Mouse (Mus musculus) limb, embryonic 15.5 days (tissue): ENCODE data around the gene Myh14. TPM values are rescaled to one million over a fixed set of nuclear protein-coding genes. Genes with fewer than 3 reads are reported as not detected.
"Not testable (repeated sequence)": the region's sequence is repeated elsewhere in the genome, so short reads cannot be mapped to it uniquely, and the experiment has no call there.

Experiments
- ATAC-seq: fragments of 200-750 bp; cut with Nextera tagmentation; 2 replicates; pipeline ENCODE4 v1.8.0; 2017; ENCODE audit warnings: low read depth, moderate TSS enrichment; ENCODE audit not compliant: insufficient number of reproducible peaks, low FRiP score, low TSS enrichment
- H3K27ac ChIP-seq: fragments of 300-500 bp; sonication (generic); 2 replicates; pipeline ENCODE4 v1.5.1; 2015; ENCODE audit warnings: moderate library complexity, mild to moderate bottlenecking, inconsistent platforms
- H3K27me3 ChIP-seq: fragments of 300-500 bp; sonication (generic); 2 replicates; pipeline ENCODE4 v1.6.1; 2015; ENCODE audit warnings: inconsistent platforms
- H3K36me3 ChIP-seq: fragments of 300-500 bp; sonication (generic); 2 replicates; pipeline ENCODE4 v1.6.1; 2015; ENCODE audit warnings: inconsistent platforms
- H3K4me1 ChIP-seq: fragments of 300-500 bp; sonication (generic); 2 replicates; pipeline ENCODE4 v1.6.1; 2015; ENCODE audit warnings: inconsistent platforms
- H3K4me2 ChIP-seq: fragments of 300-500 bp; sonication (generic); 2 replicates; pipeline ENCODE4 v1.6.1; 2015; ENCODE audit warnings: mild to moderate bottlenecking, inconsistent platforms
- H3K4me3 ChIP-seq: fragments of 300-500 bp; sonication (generic); 2 replicates; pipeline ENCODE4 v1.5.1; 2015; ENCODE audit warnings: mild to moderate bottlenecking, inconsistent platforms
- H3K9ac ChIP-seq: fragments of 300-500 bp; sonication (generic); 2 replicates; pipeline ENCODE4 v1.6.1; 2015; ENCODE audit warnings: inconsistent platforms
- H3K9me3 ChIP-seq: fragments of 300-500 bp; sonication (generic); 2 replicates; pipeline ENCODE4 v1.6.1; 2016; ENCODE audit warnings: inconsistent platforms
- WGBS: fragments of 180-500 bp; shearing (Covaris S2); methylation state at CpG from one replicate; pipeline ENCODE4 v1.1.7; 2015; 5-methylcytosine and 5-hydroxymethylcytosine counted together
- polyA plus RNA-seq: library from polyadenylated mRNA; unstranded; fragments of >200 nt; fragmentation: Nextera tagmentation; extraction: Ambion mirVana; gene quantifications from 2 replicates; pipeline ENCODE4 v1.2.1, GENCODE M21; 2015

The Myh14 gene
- polyA plus RNA-seq, result 5.4 and 6.4 TPM in 2 replicates

- H3K27ac ChIP-seq, result no peak within 1 kb of the TSS
- peaks cover 30% of the 10 kb centered on the region for H3K27me3 ChIP-seq
- peak within 1 kb of the TSS; percentile 20 for H3K4me3 ChIP-seq
- H3K4me2 ChIP-seq, result peak within 1 kb of the TSS; percentile 37
- ATAC-seq, result peak; percentile 87
- H3K36me3 ChIP-seq, result no peaks in the 10 kb centered on the region
- WGBS, result 2% methylated on average over 23 of the region's 23 CpGs
- H3K4me1 ChIP-seq, result peaks cover 6% of the 10 kb centered on the region
- no peaks in the 10 kb centered on the region for H3K9me3 ChIP-seq
- no peak within 1 kb of the TSS for H3K9ac ChIP-seq
Measured at GRCm38 (mm10) chr7:44670803-44671202, at the start of gene Myh14. TSS of gene Myh14 (minus strand) at chr7:44670843.

DNA sequence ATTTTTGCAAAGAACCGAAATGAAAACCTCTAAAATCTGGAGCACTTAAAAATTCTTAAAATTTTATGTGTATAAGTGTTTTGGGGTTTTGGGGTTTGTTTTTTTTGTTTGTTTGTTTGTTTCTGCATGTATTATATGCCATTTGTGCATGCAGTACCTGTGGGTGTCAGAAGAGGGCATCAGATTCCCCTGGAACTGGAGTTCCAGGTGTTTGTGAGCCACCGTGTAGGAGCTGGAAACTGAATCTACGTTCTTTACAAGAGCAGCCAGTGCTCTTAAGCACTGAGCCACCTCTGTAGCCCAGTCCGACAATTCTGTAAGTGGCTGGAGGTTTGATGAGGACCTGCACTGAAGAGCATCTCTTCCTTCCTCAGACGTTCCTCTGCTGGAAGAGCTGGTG is 39.2 kb upstream of the Myh14 start:
- Histone ChIP-seq H3K27me3 (no peaks in the 10 kb centered on the region), H3K4me3 (no peak overlapping the region), H3K4me1 (no peaks in the 10 kb centered on the region), H3K4me2 (no peak overlapping the region), H3K9me3 (no peaks in the 10 kb centered on the region), H3K27ac (no peak overlapping the region), H3K36me3 (no peaks in the 10 kb centered on the region), H3K9ac (no peak overlapping the region)
- no peak for ATAC-seq
- 84% methylated on average over 5 of the region's 5 CpGs for WGBS

DNA sequence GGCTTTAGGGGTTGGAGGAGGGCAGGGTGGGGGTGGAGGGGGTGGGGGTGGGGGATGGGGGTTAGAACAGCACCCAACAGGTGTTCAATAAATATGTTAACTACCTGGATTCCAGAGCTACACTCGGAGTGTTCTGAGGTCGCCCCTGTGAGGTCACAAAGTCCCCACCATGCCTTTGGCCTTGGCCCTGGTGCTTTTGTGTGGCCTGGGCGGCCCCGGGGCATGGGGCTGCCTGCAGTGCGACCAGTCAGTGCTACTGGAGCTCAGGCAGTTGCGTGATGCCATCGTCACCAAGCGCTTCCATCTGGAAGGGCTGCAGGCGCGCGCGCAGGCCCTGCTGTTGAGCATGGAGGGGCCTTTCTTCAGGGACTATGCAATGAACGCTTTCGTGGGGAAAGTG is 37.9 kb upstream of the Myh14 start, which contains the start of gene Izumo2:
Izumo2 (plus strand) TSS at position 169 of the 400 bp plus-strand sequence.
- no peak within 1 kb of the TSS for H3K4me3 ChIP-seq
- no peak within 1 kb of the TSS for H3K27ac ChIP-seq
- H3K4me2 ChIP-seq, result no peak within 1 kb of the TSS
- no peaks in the 10 kb centered on the region for H3K36me3 ChIP-seq
- ATAC-seq, result no peak
- H3K9me3 ChIP-seq, result no peaks in the 10 kb centered on the region
- no peak within 1 kb of the TSS for H3K9ac ChIP-seq
- no peaks in the 10 kb centered on the region for H3K27me3 ChIP-seq
- H3K4me1 ChIP-seq, result no peaks in the 10 kb centered on the region
- WGBS, result 67% methylated on average over 14 of the region's 14 CpGs

DNA sequence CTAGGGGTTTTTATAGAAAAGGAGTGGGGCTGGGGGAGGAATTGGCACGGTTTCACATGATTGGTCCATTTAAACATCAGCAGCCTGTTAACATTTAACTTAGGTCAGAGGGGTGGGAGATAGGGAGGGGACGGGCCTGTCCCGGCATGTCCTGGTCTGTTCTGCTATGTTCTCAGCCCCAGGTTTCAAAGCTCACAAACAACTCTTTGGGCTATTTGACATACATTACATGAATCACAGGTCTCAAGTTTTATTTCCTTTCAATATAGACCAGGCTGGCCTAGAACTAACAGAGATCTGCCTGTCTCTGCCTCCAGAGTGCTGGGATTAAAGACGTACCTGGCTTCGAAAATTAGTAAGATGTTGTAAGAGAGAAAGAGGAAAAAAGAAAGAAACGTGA is 37.5 kb upstream of the Myh14 start:
- H3K4me2 ChIP-seq, H3K27me3 ChIP-seq, H3K4me3 ChIP-seq, H3K4me1 ChIP-seq, H3K36me3 ChIP-seq, H3K9me3 ChIP-seq, H3K27ac ChIP-seq, H3K9ac ChIP-seq, ATAC-seq: not testable (repeated sequence)
- 85% methylated on average over 6 of the region's 6 CpGs for WGBS

DNA sequence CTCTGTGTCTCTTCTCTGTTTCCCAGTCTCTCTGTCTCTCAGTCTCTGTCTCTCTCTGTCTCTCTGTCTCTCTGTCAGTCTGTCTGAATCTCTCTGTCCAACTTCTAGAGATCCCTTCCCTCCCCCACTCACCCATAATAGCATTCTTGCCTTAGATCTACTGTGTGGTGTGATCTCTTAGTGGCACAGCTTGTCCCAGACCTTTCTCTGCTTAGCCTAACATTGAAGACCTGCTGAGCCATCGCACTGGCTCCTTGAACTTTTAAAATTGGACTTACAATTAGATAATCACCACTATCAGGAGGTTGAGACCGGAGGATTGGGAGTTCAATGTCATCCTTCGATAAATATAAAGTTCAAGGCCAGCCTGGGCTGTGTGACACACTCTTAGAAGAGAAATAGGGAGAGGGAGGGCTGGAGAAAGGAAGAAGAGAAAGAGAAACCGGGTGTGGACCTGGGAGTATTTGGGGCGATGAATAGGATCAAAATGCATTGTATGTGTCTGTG is 36.6 kb upstream of the Myh14 start:
- Histone ChIP-seq H3K27ac (no peak overlapping the region), H3K27me3 (no peaks in the 10 kb centered on the region), H3K9ac (no peak overlapping the region), H3K4me3 (no peak overlapping the region), H3K4me2 (no peak overlapping the region), H3K9me3 (no peaks in the 10 kb centered on the region), H3K4me1 (no peaks in the 10 kb centered on the region), H3K36me3 (no peaks in the 10 kb centered on the region)
- 89% methylated on average over 5 of the region's 5 CpGs for WGBS
- no peak for ATAC-seq

- Histone ChIP-seq H3K4me3 (no peak overlapping the region), H3K9me3 (no peaks in the 10 kb centered on the region), H3K4me1 (no peaks in the 10 kb centered on the region), H3K9ac (no peak overlapping the region), H3K36me3 (no peaks in the 10 kb centered on the region), H3K27me3 (no peaks in the 10 kb centered on the region), H3K27ac (no peak overlapping the region), H3K4me2 (no peak overlapping the region)
- ATAC-seq, result no peak
Measured at GRCm38 (mm10) chr7:44706322-44706721, 35.7 kb upstream of the Myh14 start.

GRCm38 (mm10) chr7:44705086-44705485 is 34.4 kb upstream of the Myh14 start:
- no peak overlapping the region for H3K27ac ChIP-seq
- no peaks in the 10 kb centered on the region for H3K4me1 ChIP-seq
- no peak overlapping the region for H3K9ac ChIP-seq
- H3K9me3 ChIP-seq, result no peaks in the 10 kb centered on the region
- no peak overlapping the region for H3K4me3 ChIP-seq
- no peaks in the 10 kb centered on the region for H3K36me3 ChIP-seq
- no peak overlapping the region for H3K4me2 ChIP-seq
- no peak for ATAC-seq
- WGBS, result 87% methylated on average over 4 of the region's 4 CpGs
- no peaks in the 10 kb centered on the region for H3K27me3 ChIP-seq

DNA sequence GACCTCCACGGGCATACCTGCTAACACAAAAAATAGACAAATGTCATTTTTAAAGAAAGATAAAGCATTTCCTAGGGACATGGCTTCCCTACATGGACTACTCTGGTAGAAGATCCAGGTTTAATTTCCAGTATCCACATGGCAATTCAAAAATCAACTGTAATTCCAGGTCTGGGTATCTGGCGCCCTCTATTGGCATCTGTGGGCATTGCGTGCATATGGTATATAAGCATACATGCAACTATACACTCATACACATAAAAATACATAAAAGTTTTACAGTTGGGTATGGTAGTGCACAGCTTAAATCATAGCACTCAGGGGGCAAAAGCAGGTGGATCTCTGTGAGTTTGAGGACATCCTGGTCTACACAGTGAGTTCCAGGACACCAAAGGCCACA is 33.7 kb upstream of the Myh14 start:
- H3K4me3 ChIP-seq, result no peak overlapping the region
- H3K9me3 ChIP-seq, result no peaks in the 10 kb centered on the region
- WGBS, result 58% methylated on average over 3 of the region's 3 CpGs
- ATAC-seq, result no peak
- no peaks in the 10 kb centered on the region for H3K4me1 ChIP-seq
- H3K4me2 ChIP-seq, result no peak overlapping the region
- no peaks in the 10 kb centered on the region for H3K27me3 ChIP-seq
- no peak overlapping the region for H3K9ac ChIP-seq
- no peak overlapping the region for H3K27ac ChIP-seq
- no peaks in the 10 kb centered on the region for H3K36me3 ChIP-seq

GRCm38 (mm10) chr7:44702985-44703384 is 32.3 kb upstream of the Myh14 start:
- Histone ChIP-seq H3K9me3 (no peaks in the 10 kb centered on the region), H3K4me3 (no peak overlapping the region), H3K4me1 (0 out of 2 replicates have a peak, but pooled peaks cover under 1% of the 10 kb centered on the region), H3K36me3 (no peaks in the 10 kb centered on the region), H3K27me3 (no peaks in the 10 kb centered on the region), H3K4me2 (no peak overlapping the region), H3K27ac (no peak overlapping the region), H3K9ac (no peak overlapping the region)
- ATAC-seq, result no peak
- 78% methylated on average over 8 of the region's 8 CpGs for WGBS

DNA sequence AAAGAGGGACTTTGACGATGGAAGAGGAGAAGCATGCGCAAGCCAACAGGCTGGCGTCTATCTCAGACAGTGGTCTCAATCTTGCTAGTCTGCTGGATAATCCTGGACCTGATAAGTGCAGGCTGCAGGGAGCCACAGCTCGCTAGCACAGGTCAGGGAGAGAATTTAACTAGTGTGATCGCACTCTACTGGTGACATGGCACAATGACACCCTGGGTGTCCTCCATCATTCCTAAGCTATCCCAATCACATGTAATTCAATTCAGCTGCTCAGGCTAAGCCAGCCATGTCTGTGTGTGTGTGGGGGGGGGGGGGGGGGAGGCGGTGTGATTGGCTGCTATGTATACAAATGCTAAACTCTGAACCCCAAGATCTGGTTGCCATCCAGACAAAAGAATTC is 31.3 kb upstream of the Myh14 start:
- ATAC-seq, result no peak
- Histone ChIP-seq H3K4me2 (no peak overlapping the region), H3K36me3 (no peaks in the 10 kb centered on the region), H3K9ac (no peak overlapping the region), H3K4me1 (peaks cover 11% of the 10 kb centered on the region), H3K27me3 (no peaks in the 10 kb centered on the region), H3K4me3 (no peak overlapping the region), H3K9me3 (no peaks in the 10 kb centered on the region), H3K27ac (no peak overlapping the region)
- 9% methylated on average over 6 of the region's 6 CpGs for WGBS

DNA sequence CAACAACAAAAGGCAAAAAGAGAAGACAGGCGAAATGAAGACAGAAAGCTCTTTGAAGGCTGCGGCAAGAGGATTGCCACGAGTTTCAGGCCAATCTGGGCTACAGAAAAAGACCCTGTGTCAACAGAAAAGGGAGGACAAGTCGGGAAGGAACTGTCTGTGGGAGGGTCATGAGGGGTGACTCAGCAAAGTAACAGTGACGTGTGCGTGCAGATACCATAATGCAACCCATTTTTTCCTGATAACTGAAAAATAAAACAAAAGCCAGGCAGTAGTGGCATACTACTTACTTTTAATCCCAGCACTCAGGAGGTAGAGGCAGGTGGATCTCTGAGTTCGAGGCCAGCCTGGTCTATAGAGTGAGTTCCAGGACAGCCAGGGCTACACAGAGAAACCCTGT is 27.3 kb upstream of the Myh14 start:
- WGBS, result 57% methylated on average over 7 of the region's 7 CpGs
- Histone ChIP-seq H3K9me3 (no peaks in the 10 kb centered on the region), H3K4me3 (no peak overlapping the region), H3K4me1 (peaks cover 14% of the 10 kb centered on the region), H3K27ac (no peak overlapping the region), H3K4me2 (no peak overlapping the region), H3K9ac (no peak overlapping the region), H3K27me3 (no peaks in the 10 kb centered on the region), H3K36me3 (no peaks in the 10 kb centered on the region)
- ATAC-seq, result no peak

DNA sequence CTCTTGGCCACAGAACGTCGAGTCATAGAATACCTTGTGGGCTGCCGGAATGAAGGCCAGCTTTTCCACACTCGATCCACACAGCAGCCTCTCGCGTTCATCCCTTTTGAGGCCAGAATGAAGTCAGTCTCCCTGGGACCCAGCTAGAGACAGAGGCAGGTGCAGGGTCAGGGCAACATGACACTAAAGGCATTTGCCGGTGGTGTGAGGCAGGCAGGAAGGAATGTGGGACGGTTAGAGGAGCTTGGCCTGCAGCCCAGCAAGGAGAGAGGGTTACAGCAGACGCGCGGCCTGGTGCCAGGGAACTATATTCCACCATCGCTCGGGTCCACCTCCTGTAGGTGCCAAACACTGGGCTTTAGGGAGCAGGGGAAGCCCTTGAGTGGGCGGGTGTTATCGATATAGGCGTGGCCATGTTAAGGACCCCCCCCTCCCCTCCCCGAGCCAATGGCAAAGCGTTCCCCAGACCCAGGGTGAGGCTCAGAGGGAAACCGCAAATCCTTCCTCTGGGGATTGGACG is 26.6 kb upstream of the Myh14 start:
- Histone ChIP-seq H3K27me3 (no peaks in the 10 kb centered on the region), H3K27ac (peak overlapping the region; percentile 68), H3K4me1 (peaks cover 14% of the 10 kb centered on the region), H3K4me3 (no peak overlapping the region), H3K9ac (no peak overlapping the region), H3K9me3 (no peaks in the 10 kb centered on the region), H3K4me2 (peak overlapping the region; percentile 14; the same call in 1 of the 2 replicates), H3K36me3 (no peaks in the 10 kb centered on the region)
- ATAC-seq, result peak; percentile 56
- 8% methylated on average over 20 of the region's 20 CpGs for WGBS

DNA sequence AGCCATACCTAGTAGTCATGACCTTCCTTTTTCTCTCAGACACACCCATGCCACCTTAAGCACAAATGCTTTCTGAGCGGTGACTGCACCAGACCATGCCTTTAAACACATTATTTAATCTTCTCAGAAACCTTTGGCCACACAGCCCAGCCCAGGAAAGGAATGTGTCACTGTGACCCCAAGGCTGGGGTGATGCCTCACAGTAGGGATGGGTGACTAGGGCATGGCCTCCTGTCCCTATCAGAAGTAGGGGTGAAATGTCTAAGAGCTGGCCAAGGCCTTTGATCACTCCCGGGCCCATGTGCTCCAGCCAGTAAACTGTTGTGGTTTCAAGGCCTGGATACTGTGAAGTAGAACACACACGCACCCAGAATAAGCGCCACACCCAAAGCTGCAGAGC is 24.6 kb upstream of the Myh14 start:
- WGBS, result 75% methylated on average over 4 of the region's 4 CpGs
- ATAC-seq, result no peak
- no peaks in the 10 kb centered on the region for H3K27me3 ChIP-seq
- H3K27ac ChIP-seq, result no peak overlapping the region
- no peak overlapping the region for H3K9ac ChIP-seq
- no peak overlapping the region for H3K4me2 ChIP-seq
- no peaks in the 10 kb centered on the region for H3K36me3 ChIP-seq
- H3K9me3 ChIP-seq, result no peaks in the 10 kb centered on the region
- peaks cover 14% of the 10 kb centered on the region for H3K4me1 ChIP-seq
- no peak overlapping the region for H3K4me3 ChIP-seq
